ENCODE assay signal across 9 mouse cellular contexts in the genomic region with DNA sequence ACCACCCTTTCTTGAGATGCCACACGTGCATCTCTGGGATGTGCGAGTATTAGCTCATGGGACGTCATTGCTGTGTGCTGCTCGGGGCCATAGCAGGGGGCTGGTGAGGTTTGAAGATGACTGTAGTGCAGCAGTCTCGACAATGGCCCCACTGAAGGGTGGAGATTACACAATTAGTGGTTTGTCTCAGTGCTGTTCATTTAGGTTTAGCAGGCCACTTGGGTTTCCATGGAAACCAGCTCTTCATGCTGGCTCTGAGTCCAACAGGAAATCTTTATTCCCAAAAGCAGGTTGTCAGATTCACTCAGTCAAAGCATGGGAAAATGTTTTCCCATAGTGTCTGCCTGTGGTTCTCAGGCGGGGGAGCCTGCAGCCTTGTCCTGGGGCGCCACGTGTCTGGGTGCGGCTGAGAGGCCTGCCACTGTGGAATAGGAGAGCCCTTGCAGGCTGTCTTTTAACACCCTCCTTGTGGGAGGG. TPM values are rescaled to one million over a fixed set of nuclear protein-coding genes. Genes with fewer than 3 reads are reported as not detected.
DNase-seq lines count a peak whose midpoint lies in the region; ATAC-seq and TF ChIP-seq lines count a peak whose summit lies in the region.
"Had no signal": no experiment of that assay in that cellular context is flagged by ENCODE, and none has a peak within 500 bp of the region (broad histone marks: within the 10 kb centered on the region; RNA-seq: fewer than 3 reads in every experiment).

No protein-coding gene starts in this region.

- DNase-seq in layer of hippocampus, adult 2 months (ENCODE audit: low spot score in 2 of 2), result peak; percentile 33 to 63
- DNase-seq in layer of hippocampus, postnatal 25 days (ENCODE audit: extremely low spot score in 1 of 2, low spot score in 1 of 2), result no peak
- DNase-seq in embryonic facial prominence, embryonic 11.5 days (ENCODE audit: low spot score), result peak; percentile 59
- DNase-seq in hindbrain, postnatal 0 days (ENCODE audit: low spot score), result peak; percentile 88
- peak; percentile 86 for DNase-seq in midbrain, embryonic 14.5 days
- DNase-seq in urinary bladder, postnatal 10 days (ENCODE audit: low spot score), result no peak
- DNase-seq in spleen, postnatal 36 days (ENCODE audit: low spot score in 2 of 2), result no peak
- DNase-seq in gastrocnemius, postnatal 10 days, result no peak

- no peaks in the 10 kb centered on the region for H3K36me3 ChIP-seq in embryonic facial prominence, embryonic 11.5 days (replicated peaks; ENCODE audit: control insufficient read depth, insufficient read depth, low read depth, low read length)
- H3K36me3 ChIP-seq in hindbrain, postnatal 0 days (ENCODE audit: insufficient read depth, low read length), result no peaks in the 10 kb centered on the region
- peaks cover 17% of the 10 kb centered on the region for H3K36me3 ChIP-seq in midbrain, embryonic 14.5 days (ENCODE audit: control insufficient read depth, insufficient read depth, low read length)

- peak overlapping the region; percentile 81 for H3K27ac ChIP-seq in layer of hippocampus, adult 2 months
- no peak overlapping the region for H3K27ac ChIP-seq in embryonic facial prominence, embryonic 11.5 days (replicated peaks; ENCODE audit: low read depth, low read length)
- peak overlapping the region; percentile 84 for H3K27ac ChIP-seq in hindbrain, postnatal 0 days
- H3K27ac ChIP-seq in midbrain, embryonic 14.5 days (replicated peaks; ENCODE audit: low read depth, low read length), result peak overlapping the region; percentile 82
- H3K27ac ChIP-seq: heart, adult 2 months had no signal

- no peak overlapping the region for H3K4me3 ChIP-seq in layer of hippocampus, adult 2 months
- no peak overlapping the region for H3K4me3 ChIP-seq in embryonic facial prominence, embryonic 11.5 days (ENCODE audit: low read depth, low read length)
- H3K4me3 ChIP-seq in hindbrain, postnatal 0 days (ENCODE audit: low read length), result no peak overlapping the region
- no peak overlapping the region for H3K4me3 ChIP-seq in midbrain, embryonic 14.5 days (replicated peaks; ENCODE audit: low read depth, low read length)
- H3K4me3 ChIP-seq: heart, adult 2 months had no signal

- H3K4me1 ChIP-seq in embryonic facial prominence, embryonic 11.5 days (ENCODE audit: control insufficient read depth, insufficient read depth, low read length), result no peaks in the 10 kb centered on the region; the same call in 1 of the 2 replicates
- peaks cover 24% of the 10 kb centered on the region for H3K4me1 ChIP-seq in hindbrain, postnatal 0 days (ENCODE audit: insufficient read depth, low read length)
- H3K4me1 ChIP-seq in midbrain, embryonic 14.5 days (ENCODE audit: control insufficient read depth, insufficient read depth, low read length), result peaks cover 23% of the 10 kb centered on the region

- TF ChIP-seq CTCF in layer of hippocampus, adult 2 months (conservative IDR thresholded peaks at IDR 0.05), result no peak
- TF ChIP-seq CTCF in hindbrain, postnatal 0 days (IDR thresholded peaks at IDR 0.05; ENCODE audit: low read depth), result no peak

- H3K27me3 ChIP-seq in embryonic facial prominence, embryonic 11.5 days (ENCODE audit: control insufficient read depth, insufficient read depth, low read length), result no peaks in the 10 kb centered on the region
- no peaks in the 10 kb centered on the region for H3K27me3 ChIP-seq in hindbrain, postnatal 0 days (ENCODE audit: insufficient read depth, low read length)
- H3K27me3 ChIP-seq in midbrain, embryonic 14.5 days (ENCODE audit: control insufficient read depth, insufficient read depth, low read length), result peaks cover 49% of the 10 kb centered on the region

- 18% methylated on average over 9 of the region's 9 CpGs for WGBS in embryonic facial prominence, embryonic 11.5 days
- WGBS in hindbrain, postnatal 0 days, result 6% methylated on average over 9 of the region's 9 CpGs
- 3% methylated on average over 9 of the region's 9 CpGs for WGBS in midbrain, embryonic 14.5 days

- ATAC-seq in embryonic facial prominence, embryonic 11.5 days (replicated peaks; ENCODE audit: insufficient number of reproducible peaks, low FRiP score, low TSS enrichment, low read depth), result peak; percentile 74
- ATAC-seq in hindbrain, postnatal 0 days, result peak; percentile 88
- peak; percentile 85 for ATAC-seq in midbrain, embryonic 14.5 days (ENCODE audit: low FRiP score, low TSS enrichment)

- no peak overlapping the region for H3K9ac ChIP-seq in embryonic facial prominence, embryonic 11.5 days (replicated peaks; ENCODE audit: low read length)
- no peak overlapping the region for H3K9ac ChIP-seq in hindbrain, postnatal 0 days (replicated peaks; ENCODE audit: low read length)
- H3K9ac ChIP-seq in midbrain, embryonic 14.5 days (replicated peaks; ENCODE audit: low read length), result no peak overlapping the region; the same call in 1 of the 2 replicates

- H3K4me2 ChIP-seq in embryonic facial prominence, embryonic 11.5 days (ENCODE audit: low read depth, low read length), result no peak overlapping the region
- H3K4me2 ChIP-seq in hindbrain, postnatal 0 days (ENCODE audit: low read depth, low read length), result no peak overlapping the region
- peak overlapping the region; percentile 25 for H3K4me2 ChIP-seq in midbrain, embryonic 14.5 days (ENCODE audit: low read length)

- no peaks in the 10 kb centered on the region for H3K9me3 ChIP-seq in embryonic facial prominence, embryonic 11.5 days (replicated peaks; ENCODE audit: control insufficient read depth, low read length)
- H3K9me3 ChIP-seq in hindbrain, postnatal 0 days (ENCODE audit: low read length), result no peaks in the 10 kb centered on the region
- H3K9me3 ChIP-seq in midbrain, embryonic 14.5 days (ENCODE audit: control insufficient read depth, low read length), result no peaks in the 10 kb centered on the region

RNA-seq across cellular contexts. Expression of a gene that starts 43.5 kb away (rescaled TPM):
- 100 to 1,000 TPM; 306 to 335 TPM for total RNA-seq in layer of hippocampus, adult 2 months (2021)
- total RNA-seq in layer of hippocampus, postnatal 25 days (2021), result 100 to 1,000 TPM; 318 to 353 TPM
- polyA plus RNA-seq in embryonic facial prominence, embryonic 11.5 days (2014; fragmentation: Nextera tagmentation; extraction: Ambion mirVana), result 47.5 and 54.9 TPM in 2 replicates
- 249 and 259 TPM in 2 replicates for total RNA-seq in hindbrain, postnatal 0 days (2014; rRNA removed)
- 455 and 488 TPM in 2 replicates for polyA plus RNA-seq in hindbrain, postnatal 0 days (2015; fragmentation: Nextera tagmentation; extraction: Ambion mirVana)
- polyA plus RNA-seq in midbrain, embryonic 14.5 days (2014; fragmentation: Nextera tagmentation; extraction: Ambion mirVana), result 276 and 368 TPM in 2 replicates
- 10 to 100 TPM; 11.9 to 14.1 TPM for total RNA-seq in gastrocnemius, postnatal 10 days (2021)

RNA-seq across cellular contexts. Expression of a gene that starts 52.6 kb away (rescaled TPM):
- 1 to 10 TPM; 5.6 to 6.4 TPM for total RNA-seq in layer of hippocampus, adult 2 months (2021)
- total RNA-seq in layer of hippocampus, postnatal 25 days (2021), result 1 to 10 TPM; 5.4 to 6.0 TPM
- polyA plus RNA-seq in embryonic facial prominence, embryonic 11.5 days (2014; fragmentation: Nextera tagmentation; extraction: Ambion mirVana), result 4.3 and 5.9 TPM in 2 replicates
- total RNA-seq in hindbrain, postnatal 0 days (2014; rRNA removed), result 167 and 170 TPM in 2 replicates
- 17.1 and 19.0 TPM in 2 replicates for polyA plus RNA-seq in hindbrain, postnatal 0 days (2015; fragmentation: Nextera tagmentation; extraction: Ambion mirVana)
- polyA plus RNA-seq in midbrain, embryonic 14.5 days (2014; fragmentation: Nextera tagmentation; extraction: Ambion mirVana), result 14.0 and 15.2 TPM in 2 replicates
- 10 to 100 TPM; 25.1 to 32.2 TPM for total RNA-seq in gastrocnemius, postnatal 10 days (2021)

Comparison
In these comparisons a context has a peak if more than half of its experiments do, and no peak if none do; other contexts are left out.
1. DNase-seq: peak in layer of hippocampus, adult 2 months (2 of 2), embryonic facial prominence, embryonic 11.5 days (single experiment), hindbrain, postnatal 0 days (single experiment) and midbrain, embryonic 14.5 days (single experiment); none in layer of hippocampus, postnatal 25 days (0 of 2), urinary bladder, postnatal 10 days (single experiment), spleen, postnatal 36 days (0 of 2) and gastrocnemius, postnatal 10 days (single experiment).
2. RNA of a gene that starts 43.5 kb away (total RNA-seq): 318 to 353 TPM in layer of hippocampus, postnatal 25 days, 306 to 335 TPM in layer of hippocampus, adult 2 months and 249 to 259 TPM in hindbrain, postnatal 0 days; 11.9 to 14.1 TPM in gastrocnemius, postnatal 10 days; every median in the first group is over 10 times any median in the second.
3. Peak in every context shown above with its lines, with median percentiles within 50 percentile points of each other: ATAC-seq.